Mouse (Mus musculus): ENCODE data around the gene Ephx4.

The Ephx4 gene

DNA sequence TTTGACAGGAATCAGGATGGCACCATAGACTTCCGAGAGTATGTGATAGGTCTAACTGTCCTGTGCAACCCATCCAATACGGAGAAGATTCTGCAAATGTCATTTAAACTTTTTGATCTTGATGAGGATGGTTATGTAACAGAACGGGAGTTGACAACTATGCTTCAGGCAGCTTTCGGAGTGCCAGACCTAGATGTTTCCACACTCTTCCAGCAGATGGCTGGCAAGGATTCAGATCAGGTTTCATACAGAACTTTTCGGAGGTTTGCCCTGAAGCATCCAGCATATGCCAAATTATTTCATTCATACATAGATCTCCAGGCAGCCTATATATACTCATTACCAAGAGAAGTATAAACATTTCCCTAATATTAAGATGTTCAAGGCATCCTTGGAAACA is 31.5 kb downstream of the Ephx4 start:
- in situ Hi-C loops (cut with MseI, MboI), result no loop called here

DNA sequence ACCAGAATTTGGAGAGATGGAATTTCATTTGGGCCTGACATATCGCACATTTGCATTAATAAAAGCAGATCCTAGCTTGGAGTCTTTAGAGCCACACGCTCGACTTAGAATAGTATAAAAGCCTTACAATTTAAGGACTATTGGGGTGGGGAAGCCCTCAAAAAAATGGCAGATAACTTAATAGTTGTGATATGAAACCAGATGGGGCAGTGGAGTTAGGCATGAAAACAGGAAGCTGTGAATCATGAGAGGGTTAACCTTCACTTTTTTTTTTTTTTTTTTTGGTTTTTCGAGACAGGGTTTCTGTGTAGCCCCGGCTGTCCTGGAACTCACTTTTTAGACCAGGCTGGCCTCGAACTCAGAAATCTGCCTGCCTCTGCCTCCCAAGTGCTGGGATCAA is 33.6 kb downstream of the Ephx4 start:
- in situ Hi-C loops (cut with MseI, MboI), result no loop called here

GRCm38 (mm10) chr5:107436587-107437209 is 34.2 kb downstream of the Ephx4 start:
- in situ Hi-C loops (cut with MseI, MboI), result no loop called here

- in situ Hi-C loops (cut with MseI, MboI), result no loop called here
These were observed 35.1 kb downstream of the Ephx4 start, which contains the start of gene Btbd8 for GRCm38 (mm10) chr5:107437464-107438281. Btbd8 (plus strand) TSS chr5:107437997.

DNA sequence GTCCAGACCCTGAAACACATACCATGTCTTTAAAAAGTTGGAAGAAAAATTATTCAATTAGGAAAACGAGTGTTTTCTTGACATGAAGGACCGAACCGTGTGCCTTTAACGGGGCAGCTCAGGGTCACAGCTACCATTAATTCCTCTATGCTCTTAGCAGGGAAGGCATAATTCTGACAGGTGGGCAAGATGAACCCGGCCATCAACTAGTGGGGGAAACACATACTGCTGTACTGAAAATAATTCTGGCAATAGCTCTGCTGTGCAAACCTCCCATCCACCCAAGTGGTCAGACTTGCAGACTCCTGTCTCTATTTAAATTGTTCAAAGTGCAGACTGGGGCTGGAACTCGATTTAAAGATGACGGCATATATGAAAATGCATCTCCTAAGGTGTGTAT is 35.8 kb downstream of the Ephx4 start:
- in situ Hi-C loops (cut with MseI, MboI), result no loop called here

DNA sequence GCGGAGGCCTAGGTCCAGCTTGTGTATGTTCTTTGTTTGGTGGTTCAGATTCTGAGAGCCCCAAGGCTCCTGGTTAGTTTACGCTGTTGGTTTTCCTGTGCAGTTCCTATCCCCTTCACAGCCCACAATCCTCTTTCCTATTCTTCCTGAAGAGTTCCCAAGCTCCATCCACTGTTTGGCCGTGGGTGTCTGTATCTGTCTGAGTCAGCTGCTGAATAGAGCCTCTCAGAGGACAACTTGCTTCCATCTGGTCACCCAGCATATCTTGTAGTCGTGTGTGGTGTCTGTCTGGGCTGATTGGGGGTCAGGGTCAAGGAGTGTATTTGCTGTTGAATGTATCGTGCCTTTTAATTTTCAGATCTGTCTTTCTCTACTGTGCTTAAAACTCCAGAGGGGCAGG is 39.3 kb downstream of the Ephx4 start:
- in situ Hi-C loops (cut with MseI, MboI), result no loop called here

DNA sequence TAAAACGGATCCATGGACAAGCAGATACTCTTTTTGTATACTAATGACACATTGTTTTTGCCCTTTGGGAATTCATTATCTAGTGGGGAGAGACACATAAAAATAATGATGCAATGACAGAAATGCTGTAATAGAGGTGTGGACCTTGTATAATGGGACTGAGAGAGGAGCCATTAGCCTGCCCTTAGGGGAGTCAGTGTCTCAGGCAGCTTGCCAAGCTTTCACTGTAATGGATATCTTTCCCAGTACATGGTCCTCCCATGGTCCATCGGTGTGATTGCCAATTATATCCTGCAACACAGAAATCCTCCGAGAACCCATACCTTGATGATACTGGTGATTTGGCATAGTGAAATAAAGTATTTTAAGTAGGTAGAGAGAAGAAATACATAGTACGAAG is 41.7 kb downstream of the Ephx4 start:
- in situ Hi-C loops (cut with MseI, MboI), result no loop called here

- in situ Hi-C loops (cut with MseI, MboI), result no loop called here
These were observed 45.4 kb downstream of the Ephx4 start for GRCm38 (mm10) chr5:107447977-107448376.

GRCm38 (mm10) chr5:107448784-107449183 is 46.2 kb downstream of the Ephx4 start:
- in situ Hi-C loops (cut with MseI, MboI), result no loop called here

DNA sequence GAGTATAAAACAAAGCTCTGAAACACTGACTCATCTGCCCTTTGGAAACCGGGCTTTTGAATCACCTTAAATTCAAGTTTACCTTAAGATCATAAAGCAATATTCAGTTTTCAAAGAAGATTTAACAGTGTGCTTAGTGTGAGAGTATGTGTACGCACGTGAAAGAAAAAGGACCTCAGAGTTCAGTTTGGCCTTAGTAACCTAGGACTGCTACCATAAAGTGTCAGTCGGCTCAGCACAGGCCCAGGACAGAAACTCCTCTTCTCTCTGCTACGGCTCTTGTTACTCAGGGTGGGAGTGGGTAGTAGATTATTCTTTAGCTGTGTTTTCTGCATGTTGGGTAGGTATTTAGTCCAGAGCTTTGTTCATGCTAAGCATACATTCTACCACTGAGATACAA is 47.1 kb downstream of the Ephx4 start:
- in situ Hi-C loops (cut with MseI, MboI), result no loop called here

GRCm38 (mm10) chr5:107450299-107450698 is 47.8 kb downstream of the Ephx4 start:
- in situ Hi-C loops (cut with MseI, MboI), result no loop called here

DNA sequence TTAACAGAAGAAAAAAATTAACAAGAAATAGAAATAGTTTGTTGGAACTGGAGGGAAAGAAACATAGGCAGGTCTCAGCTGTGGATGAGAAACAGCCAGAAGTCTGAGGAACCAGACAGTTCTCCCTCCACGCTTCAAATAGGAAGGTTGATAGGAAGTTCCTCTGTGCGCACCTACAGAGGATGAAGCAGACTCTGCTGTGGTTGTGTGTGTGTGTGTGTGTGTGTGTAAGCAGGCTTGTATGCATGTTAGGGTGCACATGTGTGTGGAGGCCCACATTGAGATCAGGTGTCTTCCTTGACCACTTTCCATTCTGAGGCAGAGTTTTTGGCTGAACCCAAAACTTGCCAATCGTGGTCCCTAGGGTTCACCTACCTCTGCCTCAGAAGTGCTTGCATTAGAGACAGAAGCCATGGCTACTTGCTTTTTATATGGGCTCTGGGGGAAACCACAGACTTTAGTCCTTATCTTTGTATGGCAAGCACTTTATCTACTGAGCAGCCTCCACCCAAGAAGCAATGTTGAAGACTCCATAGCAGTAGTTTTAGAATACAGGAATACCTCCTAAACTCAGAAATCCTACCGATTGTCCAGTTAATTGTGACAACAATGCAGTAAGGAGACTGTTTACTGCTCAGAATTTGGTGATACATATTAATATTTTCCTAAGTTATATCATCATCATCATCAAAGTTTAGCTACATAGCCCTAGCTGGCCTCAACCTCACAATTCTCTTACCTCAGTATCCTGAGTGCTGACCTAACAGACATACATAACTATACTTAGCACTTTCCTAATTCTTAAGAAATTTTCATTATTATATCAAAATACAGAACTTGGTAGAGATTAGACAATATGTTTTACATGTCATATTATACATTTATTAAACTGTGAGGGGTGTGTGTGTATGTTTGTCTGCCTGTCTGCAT is 59.9 kb downstream of the Ephx4 start:
- in situ Hi-C loops (cut with MseI, MboI), result no loop called here

- in situ Hi-C loops (cut with MseI, MboI), result no loop called here
These were observed 64.0 kb downstream of the Ephx4 start for GRCm38 (mm10) chr5:107466501-107466900.

GRCm38 (mm10) chr5:107467098-107467497 is 64.6 kb downstream of the Ephx4 start:
- in situ Hi-C loops (cut with MseI, MboI), result no loop called here

DNA sequence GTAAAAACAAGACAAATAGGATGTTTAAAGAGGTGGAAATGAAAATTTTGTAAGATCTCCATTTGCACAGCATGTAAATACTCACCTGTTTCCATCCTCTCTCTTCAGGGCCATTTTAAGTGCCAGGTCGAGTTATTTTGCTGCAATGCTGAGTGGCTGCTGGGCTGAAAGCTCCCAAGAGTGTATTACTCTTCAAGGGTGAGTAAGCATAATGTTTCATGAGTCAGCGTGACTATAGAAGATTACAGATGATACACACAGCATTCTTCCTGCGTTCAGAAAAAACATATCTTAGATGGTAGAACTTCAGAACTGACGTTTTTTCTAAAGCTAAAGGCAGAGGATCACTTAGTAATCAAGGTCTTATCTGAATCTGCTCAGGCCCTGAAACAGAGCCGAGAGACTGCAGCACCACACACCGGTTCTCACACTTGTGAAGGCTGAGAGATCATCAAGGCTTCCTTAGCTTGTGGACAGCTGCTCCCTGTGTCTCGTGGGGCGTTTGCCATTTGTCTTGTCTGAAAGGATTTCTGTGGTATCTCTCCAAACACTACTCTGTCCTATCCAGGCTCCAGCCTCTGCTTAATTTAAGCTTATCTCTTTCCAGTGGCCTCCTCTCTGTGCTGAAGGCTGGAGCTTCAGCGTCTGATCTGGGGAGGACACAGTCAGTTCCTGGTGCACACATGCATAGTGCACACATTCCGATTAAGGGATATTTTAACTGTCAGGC is 68.2 kb downstream of the Ephx4 start:
- in situ Hi-C loops (cut with MseI, MboI), result no loop called here
